Mouse (Mus musculus) urinary bladder, postnatal 36 days (tissue): Measurements from ENCODE around the gene Zfp658.

Experiments
- DNase-seq, 2 experiments: peaks; one replicate each; pipeline ENCODE4 v3.0.0; 2022; ENCODE audit warnings: low spot score in 2 of 2, mixed read lengths in 1 of 2

The Zfp658 gene

GRCm38 (mm10) chr7:43580526-43580925, 18.5 kb downstream of the Zfp658 start:
- DNase-seq: no peak

- DNase-seq: no peak
These were observed 22.7 kb downstream of the Zfp658 start for GRCm38 (mm10) chr7:43584790-43585189.

GRCm38 (mm10) chr7:43601884-43602283, 39.8 kb downstream of the Zfp658 start:
- no peak for DNase-seq

GRCm38 (mm10) chr7:43606896-43607742, 45.1 kb downstream of the Zfp658 start, which contains the start of gene Zfp819:
Gene Zfp819, plus strand, starts transcription at chr7:43607169.
- DNase-seq: peak in 1 of 2 experiments; percentile 36

GRCm38 (mm10) chr7:43607743-43608287, 45.8 kb downstream of the Zfp658 start:
- no peak for DNase-seq

- no peak for DNase-seq
These were observed 46.3 kb downstream of the Zfp658 start for GRCm38 (mm10) chr7:43608316-43608824.

- DNase-seq: no peak
These were observed 51.9 kb downstream of the Zfp658 start for GRCm38 (mm10) chr7:43613816-43614551.

GRCm38 (mm10) chr7:43622927-43623326, 60.9 kb downstream of the Zfp658 start:
- DNase-seq: no peak

GRCm38 (mm10) chr7:43623819-43624218, 61.8 kb downstream of the Zfp658 start:
- DNase-seq: no peak
